Mouse (Mus musculus) brain, embryonic 14.5 days (tissue): ENCODE results near the gene Thsd4.

Experiments used
- CTCF ChIP-seq: fragments of 200-500 bp; IDR thresholded peaks from 2 replicates; pipeline ENCODE4 v1.5.1; 2012; ENCODE audit warnings: inconsistent platforms, mild to moderate bottlenecking, moderate library complexity, borderline replicate concordance; ENCODE audit not compliant: insufficient read depth, insufficient read length; ENCODE audit errors: extremely low read depth
- POLR2A ChIP-seq: fragments of 200-500 bp; IDR thresholded peaks from 2 replicates; pipeline ENCODE4 v1.6.1; 2012; ENCODE audit warnings: mild to moderate bottlenecking, inconsistent platforms, borderline replicate concordance; ENCODE audit not compliant: poor library complexity, insufficient read depth, insufficient read length, severe bottlenecking; ENCODE audit errors: extremely low read depth

DNA sequence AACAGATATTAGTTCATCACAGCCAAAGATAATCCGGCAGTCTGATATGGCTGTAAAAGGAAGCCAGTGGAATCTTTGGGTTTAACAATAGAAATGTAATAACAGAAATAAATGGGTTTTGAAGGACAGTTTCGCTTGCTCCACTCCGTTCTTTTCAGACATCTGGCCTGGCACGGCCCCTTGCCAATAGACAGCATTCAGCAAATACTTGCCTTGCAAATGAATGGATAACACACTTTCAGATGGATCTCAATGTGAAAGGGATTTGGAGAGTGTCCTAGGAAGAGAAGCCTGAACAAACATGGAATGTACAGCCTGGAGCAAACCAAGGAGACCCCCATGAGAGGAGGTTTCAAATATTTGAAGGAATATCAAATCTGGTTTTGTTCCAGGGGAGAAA, 295.2 kb downstream of the Thsd4 start:
- no peak for TF ChIP-seq CTCF
- TF ChIP-seq POLR2A, result no peak
